Mouse (Mus musculus) adrenal gland, postnatal 25 days (tissue): ENCODE measurements around the gene Scgb1b19. TPM values are rescaled to one million over a fixed set of nuclear protein-coding genes. Genes with fewer than 3 reads are reported as not detected.
"Not testable (repeated sequence)": the region's sequence is repeated elsewhere in the genome, so short reads cannot be mapped to it uniquely, and the experiment has no call there.

Experiments
- DNase-seq: peaks from one replicate; pipeline ENCODE4 v3.0.0; 2021; ENCODE audit warnings: mixed read lengths
- long read RNA-seq: library from polyadenylated mRNA; stranded (forward); transcript quantifications from one replicate; pipeline ENCODE4 v2.0.0, GENCODE M21; 2021
- total RNA-seq: library from RNA; stranded (reverse); gene quantifications from 2 replicates; pipeline ENCODE4 v1.2.3, GENCODE M21; 2021

Gene Scgb1b19
- not detected in 2 replicates for total RNA-seq
- long read RNA-seq = 0 reads

DNA sequence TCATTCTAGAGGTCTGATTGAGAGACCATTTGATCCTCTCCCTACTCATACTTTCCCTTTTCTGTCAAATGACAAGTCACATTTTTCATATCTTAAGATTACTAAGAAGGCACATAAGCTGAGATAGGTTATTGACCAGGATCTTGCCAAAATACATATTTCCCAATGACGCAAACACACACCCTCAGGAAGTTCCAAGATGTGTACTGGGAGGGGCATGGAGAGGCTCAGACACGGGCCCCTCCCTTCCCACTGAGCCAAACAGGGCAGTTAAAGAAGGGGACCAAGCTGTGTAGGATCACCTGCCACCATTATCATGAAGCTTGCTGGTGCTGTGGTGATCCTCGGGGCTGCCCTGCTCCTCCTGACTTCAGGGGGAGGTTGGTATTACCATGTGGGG, at the start of gene Scgb1b19:
TSS of gene Scgb1b19 (plus strand) at position 301 of the 400 bp plus-strand sequence.
- not testable (repeated sequence) for DNase-seq

DNA sequence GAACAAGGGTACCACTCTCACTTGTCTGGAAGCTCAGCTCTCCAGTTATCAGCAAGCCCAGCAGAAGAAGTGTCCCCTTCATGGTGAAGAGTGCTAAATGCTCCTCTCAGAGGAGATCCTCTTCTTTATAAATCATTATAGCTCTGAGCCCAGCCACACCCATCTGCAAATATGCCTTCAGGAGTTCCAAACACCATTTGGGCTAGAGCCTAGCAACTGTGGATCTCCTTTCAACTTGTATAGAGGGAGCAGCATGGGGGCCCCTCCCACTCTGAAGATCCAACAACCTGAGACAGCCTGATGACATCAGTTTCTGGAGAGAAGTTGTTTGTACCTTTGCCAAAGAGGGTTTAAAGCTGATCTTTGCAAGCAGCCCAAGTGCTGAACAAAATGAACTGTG, 6.9 kb upstream of the Scgb1b19 start, which contains the start of gene Scgb2b19:
TSS of gene Scgb2b19 (minus strand) at position 101 of the 400 bp plus-strand sequence.
- DNase-seq = not testable (repeated sequence)

Other genes with a start within 250 kb of the Scgb1b19 start
- gene Scgb2b17, start 230.7 kb upstream of the Scgb1b19 start, total RNA-seq = not detected in 2 replicates
- not detected in 2 replicates for gene Scgb1b17, start 223.8 kb upstream of the Scgb1b19 start, total RNA-seq
- gene Scgb2b18, start 113.4 kb upstream of the Scgb1b19 start, total RNA-seq = not detected in 2 replicates
- gene Scgb1b18, start 101.7 kb upstream of the Scgb1b19 start, total RNA-seq = not detected in 2 replicates
- not detected in 2 replicates for gene Scgb2b19, start 7.0 kb upstream of the Scgb1b19 start, total RNA-seq
- gene Scgb2b20, start 79.0 kb downstream of the Scgb1b19 start, total RNA-seq = not detected in 2 replicates
- gene Scgb1b20, start 85.9 kb downstream of the Scgb1b19 start, total RNA-seq = not detected in 2 replicates
- gene Scgb2b21, start 233.2 kb downstream of the Scgb1b19 start, total RNA-seq = not detected in 2 replicates